Mouse (Mus musculus) ES-Bruce4 (cell line): ENCODE measurements around the gene Sptb. TPM values are rescaled to one million over a fixed set of nuclear protein-coding genes. Genes with fewer than 3 reads are reported as not detected.

Source experiments
- H3K27ac ChIP-seq: 2 replicates; pipeline ENCODE4 v1.5.1; 2012; ENCODE audit warnings: low read length, inconsistent platforms; ENCODE audit not compliant: insufficient read depth
- H3K27me3 ChIP-seq: 2 replicates; pipeline ENCODE4 v1.6.1; 2012; ENCODE audit warnings: mild to moderate bottlenecking, low read length, inconsistent platforms; ENCODE audit not compliant: control insufficient read depth, poor library complexity, insufficient read depth, severe bottlenecking
- H3K36me3 ChIP-seq: 2 replicates; pipeline ENCODE4 v1.6.1; 2012; ENCODE audit warnings: inconsistent platforms, mild to moderate bottlenecking, low read length, moderate library complexity; ENCODE audit not compliant: control insufficient read depth, poor library complexity, insufficient read depth, severe bottlenecking
- H3K4me1 ChIP-seq: one replicate; pipeline ENCODE4 v1.8.1; 2011; ENCODE audit warnings: low read length; ENCODE audit not compliant: control insufficient read depth, insufficient read depth
- H3K4me3 ChIP-seq: 2 replicates; pipeline ENCODE4 v1.5.1; 2011; ENCODE audit warnings: low read depth, mild to moderate bottlenecking, low read length
- H3K9ac ChIP-seq: 2 replicates; pipeline ENCODE4 v1.6.1; 2012; ENCODE audit warnings: low read depth, mild to moderate bottlenecking, inconsistent platforms; ENCODE audit not compliant: poor library complexity, severe bottlenecking
- H3K9me3 ChIP-seq: replicated peaks from 2 replicates; pipeline ENCODE4 v1.6.1; 2012; ENCODE audit warnings: mild to moderate bottlenecking, low read length, inconsistent platforms; ENCODE audit not compliant: control insufficient read depth, poor library complexity, insufficient read depth, severe bottlenecking
- CTCF ChIP-seq: IDR thresholded peaks from one replicate; pipeline ENCODE4 v1.8.1; 2011; ENCODE audit warnings: low read depth, low read length
- EP300 ChIP-seq: IDR thresholded peaks from 2 replicates; pipeline ENCODE4 v1.6.1; 2011; ENCODE audit warnings: low read depth, low read length; ENCODE audit not compliant: insufficient read depth
- POLR2A ChIP-seq: IDR thresholded peaks from one replicate; pipeline ENCODE4 v1.8.1; 2011; ENCODE audit warnings: low read length; ENCODE audit not compliant: insufficient read depth
- polyA plus RNA-seq: library from polyadenylated mRNA; stranded (reverse); fragments of >200 nt; gene quantifications from 2 replicates; pipeline ENCODE4 v1.2.4, GENCODE M21; 2011; ENCODE audit warnings: low read depth; ENCODE audit not compliant: missing spikeins, insufficient read depth, insufficient read length

Gene Sptb
- polyA plus RNA-seq, 1 experiment = 4.6 TPM

DNA sequence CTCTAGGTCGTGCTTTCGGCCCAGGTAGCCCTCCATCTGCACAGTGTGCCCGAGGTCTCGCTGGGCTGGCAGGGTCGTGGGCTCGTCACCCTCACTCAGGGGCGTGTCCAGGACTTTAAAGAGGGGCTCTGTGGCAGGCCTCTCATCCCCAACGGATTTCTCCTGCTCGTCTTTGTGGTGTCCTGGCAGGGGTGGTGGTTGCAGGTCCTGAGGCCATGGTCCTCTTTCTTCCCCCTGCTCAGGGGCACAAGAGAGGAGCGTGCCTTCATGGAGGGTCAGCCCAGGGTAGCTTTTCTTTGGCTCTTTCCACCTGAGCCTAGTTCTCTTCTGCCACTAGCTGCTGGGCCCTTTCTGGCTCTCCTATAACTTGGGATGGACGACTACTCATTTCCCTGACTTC lies 123.0 kb downstream of the Sptb start:
- Histone ChIP-seq H3K4me3 (no peak overlapping the region), H3K36me3 (no peaks in the 10 kb centered on the region), H3K27ac (no peak overlapping the region), H3K9ac (no peak overlapping the region), H3K27me3 (no peaks in the 10 kb centered on the region), H3K4me1 (no peaks in the 10 kb centered on the region), H3K9me3 (0 out of 2 replicates have a peak, but pooled peaks cover 4% of the 10 kb centered on the region)
- no peak for TF ChIP-seq CTCF
- no peak for TF ChIP-seq POLR2A
- TF ChIP-seq EP300 = no peak

DNA sequence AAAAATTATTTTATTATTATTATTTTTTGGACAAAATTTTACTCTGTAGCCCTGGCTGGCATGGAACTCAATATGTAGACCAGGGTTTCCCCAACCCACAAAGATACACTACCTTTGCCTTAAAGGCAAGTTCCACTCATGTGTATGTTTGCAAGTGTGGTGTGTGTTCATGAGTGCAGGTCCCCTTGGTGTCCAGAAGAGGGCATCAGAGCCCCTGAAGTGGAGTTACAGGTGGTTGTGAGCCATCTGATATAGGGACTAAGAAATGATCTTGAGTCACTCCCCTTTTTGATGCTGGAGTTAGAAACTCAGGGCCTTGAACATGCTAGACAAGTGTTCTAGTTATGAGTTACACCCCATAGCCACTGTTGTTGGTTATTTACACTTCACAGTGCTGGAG lies 125.3 kb downstream of the Sptb start:
- peak; percentile 14 for TF ChIP-seq CTCF
- no peak for TF ChIP-seq EP300
- 0 out of 2 replicates have a peak, but pooled peaks cover 4% of the 10 kb centered on the region for H3K9me3 ChIP-seq
- no peaks in the 10 kb centered on the region for H3K4me1 ChIP-seq
- H3K9ac ChIP-seq = no peak overlapping the region
- no peak overlapping the region for H3K27ac ChIP-seq
- no peaks in the 10 kb centered on the region for H3K36me3 ChIP-seq
- no peaks in the 10 kb centered on the region for H3K27me3 ChIP-seq
- no peak overlapping the region for H3K4me3 ChIP-seq

GRCm38 (mm10) chr12:76583454-76583853 lies 126.9 kb downstream of the Sptb start:
- no peaks in the 10 kb centered on the region for H3K36me3 ChIP-seq
- no peak overlapping the region for H3K4me3 ChIP-seq
- TF ChIP-seq POLR2A = no peak
- TF ChIP-seq EP300 = no peak
- no peak for TF ChIP-seq CTCF
- no peaks in the 10 kb centered on the region for H3K4me1 ChIP-seq
- no peak overlapping the region for H3K9ac ChIP-seq
- H3K27ac ChIP-seq = no peak overlapping the region
- 0 out of 2 replicates have a peak, but pooled peaks cover 4% of the 10 kb centered on the region for H3K9me3 ChIP-seq
- H3K27me3 ChIP-seq = no peaks in the 10 kb centered on the region

DNA sequence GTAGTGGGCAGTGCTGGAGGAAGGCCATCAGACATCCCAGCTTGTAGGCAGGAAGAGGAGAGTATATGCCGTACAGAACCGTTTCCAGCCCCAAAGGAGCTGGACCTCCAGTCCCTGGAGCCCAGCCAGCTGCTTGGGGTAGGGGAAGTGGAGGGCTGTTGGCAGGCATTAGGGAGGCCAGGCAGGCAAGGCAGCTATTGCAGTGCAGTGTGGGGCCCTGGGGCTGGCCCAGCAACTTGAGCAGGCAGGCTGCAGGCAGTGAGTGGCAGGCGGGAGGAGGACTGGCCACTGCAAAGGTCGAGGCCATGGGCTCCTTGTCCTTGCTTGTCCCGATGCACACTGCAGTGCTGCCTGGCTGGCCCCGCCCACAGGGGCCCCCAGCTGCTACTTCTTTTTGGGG lies 127.5 kb downstream of the Sptb start:
- H3K4me1 ChIP-seq = no peaks in the 10 kb centered on the region
- TF ChIP-seq CTCF (no peak), POLR2A (no peak), EP300 (no peak)
- no peaks in the 10 kb centered on the region; the same call in 1 of the 2 replicates for H3K36me3 ChIP-seq
- no peak overlapping the region for H3K9ac ChIP-seq
- no peak overlapping the region for H3K27ac ChIP-seq
- H3K4me3 ChIP-seq = no peak overlapping the region
- H3K9me3 ChIP-seq = 0 out of 2 replicates have a peak, but pooled peaks cover 4% of the 10 kb centered on the region
- H3K27me3 ChIP-seq = no peaks in the 10 kb centered on the region

- no peaks in the 10 kb centered on the region for H3K27me3 ChIP-seq
- no peaks in the 10 kb centered on the region; the same call in 1 of the 2 replicates for H3K36me3 ChIP-seq
- TF ChIP-seq CTCF (no peak), POLR2A (no peak), EP300 (no peak)
- no peaks in the 10 kb centered on the region for H3K4me1 ChIP-seq
- no peak overlapping the region for H3K4me3 ChIP-seq
- no peak overlapping the region for H3K27ac ChIP-seq
- no peak overlapping the region for H3K9ac ChIP-seq
- 0 out of 2 replicates have a peak, but pooled peaks cover 4% of the 10 kb centered on the region for H3K9me3 ChIP-seq
Measured at GRCm38 (mm10) chr12:76582139-76582538, 128.2 kb downstream of the Sptb start.

DNA sequence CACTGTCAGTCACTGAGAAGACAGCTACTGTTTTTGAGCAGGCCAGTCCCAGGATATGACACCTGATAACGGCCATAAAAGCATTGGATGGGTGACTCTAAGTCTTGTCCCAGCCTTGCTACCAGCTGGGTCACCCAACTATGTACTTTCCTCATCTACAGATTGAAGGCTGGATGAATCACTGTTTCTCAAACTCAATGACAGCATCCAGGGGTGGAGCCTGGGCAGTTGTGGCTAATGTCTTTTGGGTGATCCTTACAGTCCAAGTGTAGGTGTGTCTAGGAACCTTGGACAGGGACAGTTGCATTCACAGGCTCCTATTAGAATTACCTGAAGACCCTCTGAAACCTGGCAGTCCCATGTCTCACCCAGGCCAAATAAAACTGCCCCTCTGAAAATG lies 130.5 kb downstream of the Sptb start:
- no peak overlapping the region for H3K27ac ChIP-seq
- 0 out of 2 replicates have a peak, but pooled peaks cover under 1% of the 10 kb centered on the region for H3K9me3 ChIP-seq
- H3K9ac ChIP-seq = no peak overlapping the region
- H3K4me3 ChIP-seq = no peak overlapping the region
- H3K36me3 ChIP-seq = peaks cover 6% of the 10 kb centered on the region
- TF ChIP-seq CTCF (no peak), POLR2A (no peak), EP300 (no peak)
- no peaks in the 10 kb centered on the region for H3K27me3 ChIP-seq
- H3K4me1 ChIP-seq = no peaks in the 10 kb centered on the region
